Mouse (Mus musculus) liver, postnatal 0 days (tissue): ENCODE measurements around the gene Pcsk6.

Experiments
- CTCF ChIP-seq: sonication (generic); IDR thresholded peaks from 2 replicates; pipeline ENCODE4 v1.5.1; 2016; ENCODE audit warnings: antibody characterized with exemption, low read depth
- EP300 ChIP-seq: IDR thresholded peaks from 2 replicates; pipeline ENCODE4 v1.6.1; 2016; ENCODE audit warnings: antibody characterized with exemption, low read depth, mild to moderate bottlenecking

DNA sequence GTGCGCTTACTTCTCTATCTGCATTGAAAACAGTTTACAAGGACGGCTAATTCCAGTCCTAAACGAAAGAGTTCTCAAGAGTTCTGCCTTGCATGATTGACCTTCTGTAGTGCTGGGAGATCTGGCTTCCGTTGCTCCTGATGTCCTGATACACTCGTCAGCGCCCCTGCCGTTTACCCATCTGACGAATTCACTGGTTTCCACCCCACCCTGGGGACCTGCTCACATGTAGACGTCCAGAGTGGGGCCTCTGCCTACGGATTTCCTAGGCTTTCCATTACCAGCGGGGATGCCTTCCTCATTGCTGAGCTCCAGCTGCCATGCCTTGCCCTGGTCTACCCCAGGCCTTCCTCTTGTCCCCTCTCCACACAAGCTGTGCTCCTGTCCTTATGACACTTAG lies 39.7 kb downstream of the Pcsk6 start:
- no peak for TF ChIP-seq EP300
- TF ChIP-seq CTCF = no peak
